Mouse (Mus musculus): ENCODE measurements around the gene Mcm2.

Gene Mcm2

GRCm38 (mm10) chr6:88889410-88890042 lies 9.1 kb downstream of the Mcm2 start:
- no peak for DNase-seq (ENCODE audit: low read depth)

- DNase-seq (ENCODE audit: low read depth): no peak
Measured at GRCm38 (mm10) chr6:88886417-88886967, 12.1 kb downstream of the Mcm2 start.

- DNase-seq (ENCODE audit: low read depth): no peak
Measured at GRCm38 (mm10) chr6:88885644-88886416, 12.8 kb downstream of the Mcm2 start.

GRCm38 (mm10) chr6:88884690-88885089 lies 13.9 kb downstream of the Mcm2 start:
- DNase-seq (ENCODE audit: low read depth): no peak

GRCm38 (mm10) chr6:88884195-88884594 lies 14.4 kb downstream of the Mcm2 start:
- no peak for DNase-seq (ENCODE audit: low read depth)

GRCm38 (mm10) chr6:88881334-88881733 lies 17.2 kb downstream of the Mcm2 start:
- DNase-seq (ENCODE audit: low read depth): no peak

GRCm38 (mm10) chr6:88879471-88879870 lies 19.1 kb downstream of the Mcm2 start:
- no peak for DNase-seq (ENCODE audit: low read depth)

GRCm38 (mm10) chr6:88874868-88875508 lies 23.6 kb downstream of the Mcm2 start, which contains the start of gene Podxl2:
TSS of gene Podxl2 (minus strand) at chr6:88875044.
- no peak for DNase-seq (ENCODE audit: low read depth)

GRCm38 (mm10) chr6:88873965-88874867 lies 24.4 kb downstream of the Mcm2 start:
- DNase-seq (ENCODE audit: low read depth): no peak

- no peak for DNase-seq (ENCODE audit: low read depth)
Measured at GRCm38 (mm10) chr6:88872811-88873210, 25.8 kb downstream of the Mcm2 start.

- no peak for DNase-seq (ENCODE audit: low read depth)
Measured at GRCm38 (mm10) chr6:88871546-88871945, 27.0 kb downstream of the Mcm2 start.

GRCm38 (mm10) chr6:88870594-88870993 lies 28.0 kb downstream of the Mcm2 start:
- DNase-seq (ENCODE audit: low read depth): no peak

GRCm38 (mm10) chr6:88869459-88869858 lies 29.1 kb downstream of the Mcm2 start:
- DNase-seq (ENCODE audit: low read depth): peak; percentile 65

- no peak for DNase-seq (ENCODE audit: low read depth)
Measured at GRCm38 (mm10) chr6:88865704-88866103, 32.9 kb downstream of the Mcm2 start.

GRCm38 (mm10) chr6:88860914-88861313 lies 37.7 kb downstream of the Mcm2 start:
- DNase-seq (ENCODE audit: low read depth): peak; percentile 51

- no peak for DNase-seq (ENCODE audit: low read depth)
Measured at GRCm38 (mm10) chr6:88858341-88858740, 40.2 kb downstream of the Mcm2 start.

GRCm38 (mm10) chr6:88857830-88858229 lies 40.8 kb downstream of the Mcm2 start:
- DNase-seq (ENCODE audit: low read depth): no peak

- no peak for DNase-seq (ENCODE audit: low read depth)
Measured at GRCm38 (mm10) chr6:88857249-88857648, 41.3 kb downstream of the Mcm2 start.

GRCm38 (mm10) chr6:88855636-88856035 lies 42.9 kb downstream of the Mcm2 start:
- DNase-seq (ENCODE audit: low read depth): no peak

- DNase-seq (ENCODE audit: low read depth): no peak
Measured at GRCm38 (mm10) chr6:88854509-88854908, 44.1 kb downstream of the Mcm2 start.

- no peak for DNase-seq (ENCODE audit: low read depth)
Measured at GRCm38 (mm10) chr6:88850034-88850433, 48.5 kb downstream of the Mcm2 start.

GRCm38 (mm10) chr6:88849270-88849669 lies 49.3 kb downstream of the Mcm2 start:
- DNase-seq (ENCODE audit: low read depth): no peak
